Comparison of ENCODE assay signal across 21 mouse cellular contexts in the genomic region with DNA sequence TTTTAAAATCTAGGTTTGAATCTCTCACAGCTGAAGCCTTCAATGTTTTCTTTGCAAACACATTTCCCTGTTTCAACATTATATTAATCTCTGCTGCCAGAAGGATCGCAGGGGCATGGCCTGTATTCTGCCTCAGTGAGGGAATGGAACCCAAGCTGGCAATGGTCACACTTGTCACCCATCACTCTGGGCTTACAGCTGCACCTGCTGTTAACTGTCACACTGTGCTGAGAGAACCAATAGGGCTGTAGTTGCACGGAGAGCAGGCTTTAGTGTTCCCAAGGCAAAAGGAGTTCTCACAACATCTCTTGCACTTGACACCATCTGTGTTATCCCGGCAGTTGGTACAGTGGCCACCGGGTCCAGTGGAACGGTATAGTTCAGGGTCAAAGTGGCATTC. TPM values are rescaled to one million over a fixed set of nuclear protein-coding genes. Genes with fewer than 3 reads are reported as not detected.
DNase-seq lines count a peak whose midpoint lies in the region; ATAC-seq and TF ChIP-seq lines count a peak whose summit lies in the region.
"Had no signal": no experiment of that assay in that cellular context is flagged by ENCODE, and none has a peak within 500 bp of the region (broad histone marks: within the 10 kb centered on the region; RNA-seq: fewer than 3 reads in every experiment).

No protein-coding gene starts in this region.

- H3K36me3 ChIP-seq in heart, embryonic 10.5 days = no peaks in the 10 kb centered on the region
- no peaks in the 10 kb centered on the region for H3K36me3 ChIP-seq in limb, embryonic 14.5 days (ENCODE audit: control insufficient read depth, insufficient read depth, low read length)
- no peaks in the 10 kb centered on the region for H3K36me3 ChIP-seq in limb, embryonic 10.5 days
- no peaks in the 10 kb centered on the region for H3K36me3 ChIP-seq in myocyte (ENCODE audit: control insufficient read depth, insufficient read depth)

- intact Hi-C loops in left cerebral cortex, postnatal 36 days (cut with DNase I) = no loop called here

- no peak overlapping the region for H3K9ac ChIP-seq in limb, embryonic 14.5 days (ENCODE audit: low read depth, low read length, severe bottlenecking)

- H3K27ac ChIP-seq in heart, embryonic 10.5 days = no peak overlapping the region
- no peak overlapping the region for H3K27ac ChIP-seq in limb, embryonic 14.5 days (replicated peaks; ENCODE audit: low read depth, low read length)
- H3K27ac ChIP-seq in limb, embryonic 10.5 days = no peak overlapping the region

- peak; percentile 72 for DNase-seq in heart, adult 11 months
- DNase-seq in heart, embryonic 10.5 days (ENCODE audit: low spot score) = no peak
- DNase-seq in limb, embryonic 14.5 days (ENCODE audit: low spot score) = no peak
- DNase-seq in limb, embryonic 10.5 days (ENCODE audit: low spot score) = no peak
- DNase-seq in left cerebral cortex, postnatal 36 days (ENCODE audit: low spot score in 2 of 2) = no peak
- DNase-seq: adrenal gland, adult 2 months; adrenal gland, adult 8-10 months; adrenal gland, postnatal 10 days; adrenal gland, postnatal 14 days; adrenal gland, postnatal 25 days; adrenal gland, postnatal 36 days; B cell, adult 2 months; cerebellum, adult 11 months; cerebellum, adult 11-12 months; cerebellum, adult 18-20 months had no signal

- H3K79me2 ChIP-seq in myocyte (ENCODE audit: control insufficient read depth, insufficient read depth) = no peaks in the 10 kb centered on the region

- TF ChIP-seq POLR2A in limb, embryonic 14.5 days (IDR thresholded peaks at IDR 0.05; ENCODE audit: borderline replicate concordance, extremely low read depth, insufficient read depth, insufficient read length) = no peak
- no peak for TF ChIP-seq POLR2A in myocyte (IDR thresholded peaks at IDR 0.05; ENCODE audit: insufficient read length, low read depth)

- no peak overlapping the region for H3K4me2 ChIP-seq in limb, embryonic 14.5 days (replicated peaks; ENCODE audit: low read depth, low read length, severe bottlenecking)
- no peak overlapping the region for H3K4me2 ChIP-seq in myocyte (ENCODE audit: low read depth)

- no peaks in the 10 kb centered on the region for H3K27me3 ChIP-seq in heart, embryonic 10.5 days (ENCODE audit: insufficient read depth, poor library complexity, severe bottlenecking)
- H3K27me3 ChIP-seq in limb, embryonic 14.5 days (ENCODE audit: control insufficient read depth, insufficient read depth, low read length) = no peaks in the 10 kb centered on the region
- no peaks in the 10 kb centered on the region for H3K27me3 ChIP-seq in limb, embryonic 10.5 days (ENCODE audit: low read depth, poor library complexity, severe bottlenecking)
- no peaks in the 10 kb centered on the region for H3K27me3 ChIP-seq in myocyte (ENCODE audit: control insufficient read depth, insufficient read depth, insufficient read length)
- H3K27me3 ChIP-seq: CH12.LX, Patski had no signal

- H3K4me3 ChIP-seq in heart, embryonic 10.5 days = no peak overlapping the region
- H3K4me3 ChIP-seq in limb, embryonic 14.5 days (replicated peaks; ENCODE audit: low read length) = no peak overlapping the region
- H3K4me3 ChIP-seq in limb, embryonic 10.5 days = no peak overlapping the region
- no peak overlapping the region for H3K4me3 ChIP-seq in myocyte

- no peaks in the 10 kb centered on the region for H3K4me1 ChIP-seq in heart, embryonic 10.5 days
- no peaks in the 10 kb centered on the region for H3K4me1 ChIP-seq in limb, embryonic 14.5 days (ENCODE audit: control insufficient read depth, insufficient read depth, low read length)
- H3K4me1 ChIP-seq in limb, embryonic 10.5 days = no peaks in the 10 kb centered on the region

- H3K9me3 ChIP-seq in heart, embryonic 10.5 days = 0 out of 2 replicates have a peak, but pooled peaks cover 3% of the 10 kb centered on the region
- H3K9me3 ChIP-seq in limb, embryonic 14.5 days (ENCODE audit: control insufficient read depth, low read length) = no peaks in the 10 kb centered on the region
- no peaks in the 10 kb centered on the region for H3K9me3 ChIP-seq in limb, embryonic 10.5 days (replicated peaks)
- H3K9me3 ChIP-seq: G1E had no signal

- no peak overlapping the region for H3ac ChIP-seq in myocyte (ENCODE audit: control insufficient read depth, insufficient read length)

- ATAC-seq in limb, embryonic 14.5 days (ENCODE audit: low FRiP score, low read depth) = peak; percentile 34; the same call in 1 of the 2 replicates
- ATAC-seq: activated CD4-positive, CD25-positive, alpha-beta regulatory T cell, adult 4 months; CD4-positive, CD25-positive, alpha-beta regulatory T cell, adult 4 months; Patski had no signal

- WGBS in heart, embryonic 10.5 days = 91% methylated on average over 5 of the region's 5 CpGs
- WGBS in limb, embryonic 14.5 days = 84% methylated on average over 5 of the region's 5 CpGs
- WGBS in limb, embryonic 10.5 days = 90% methylated on average over 5 of the region's 5 CpGs

TF ChIP-seq in myocyte, 11 proteins besides CTCF, POLR2A, EP300 and RAD21:
- TF ChIP-seq CEBPB (IDR thresholded peaks at IDR 0.05; ENCODE audit: insufficient read depth, poor library complexity, severe bottlenecking) (no peak), TCF3 (IDR thresholded peaks at IDR 0.05; ENCODE audit: insufficient read length, low read depth) (no peak), TCF12 (IDR thresholded peaks at IDR 0.05; ENCODE audit: insufficient read depth, poor library complexity, severe bottlenecking) (no peak), SRF (IDR thresholded peaks at IDR 0.05; ENCODE audit: control insufficient read depth, insufficient read length, low read depth) (no peak), USF1 (IDR thresholded peaks at IDR 0.05; ENCODE audit: low read depth) (no peak), POLR2AphosphoS2 (IDR thresholded peaks at IDR 0.05; ENCODE audit: insufficient read length, low read depth) (peak; percentile 28), MYOD1 (IDR thresholded peaks at IDR 0.05; ENCODE audit: control insufficient read depth in 1 of 3, insufficient read length in 2 of 3, low read depth in 2 of 3) (peak in 2 of 3 experiments; percentile 39 to 51)

RNA-seq across cellular contexts. Expression of a gene that starts 17.1 kb away (rescaled TPM):
- 1.9 and 2.5 TPM in 2 replicates for polyA plus RNA-seq in heart, embryonic 10.5 days (2016; fragmentation: Nextera tagmentation; extraction: Ambion mirVana)
- polyA plus RNA-seq in limb, embryonic 14.5 days (2012; rRNA removed) = 3.4 and 5.1 TPM in 2 replicates
- polyA plus RNA-seq in limb, embryonic 14.5 days (2014; fragmentation: Nextera tagmentation; extraction: Ambion mirVana) = 4.0 and 4.3 TPM in 2 replicates
- 2.4 and 2.8 TPM in 2 replicates for polyA plus RNA-seq in limb, embryonic 10.5 days (2016; fragmentation: Nextera tagmentation; extraction: Ambion mirVana)
- 0.88 TPM for polyA plus RNA-seq in myocyte (2012; fragmentation: generic; extraction: Trizol)
- 10 to 100 TPM; 68.1 to 70.6 TPM for total RNA-seq in left cerebral cortex, postnatal 36 days (2021)

RNA-seq across cellular contexts. Expression of a gene that starts 17.2 kb away (rescaled TPM):
- polyA plus RNA-seq in heart, embryonic 10.5 days (2016; fragmentation: Nextera tagmentation; extraction: Ambion mirVana) = 74.3 and 79.4 TPM in 2 replicates
- 106 and 109 TPM in 2 replicates for polyA plus RNA-seq in limb, embryonic 14.5 days (2012; rRNA removed)
- 105 and 106 TPM in 2 replicates for polyA plus RNA-seq in limb, embryonic 14.5 days (2014; fragmentation: Nextera tagmentation; extraction: Ambion mirVana)
- polyA plus RNA-seq in limb, embryonic 10.5 days (2016; fragmentation: Nextera tagmentation; extraction: Ambion mirVana) = 65.1 and 86.5 TPM in 2 replicates
- polyA plus RNA-seq in myocyte (2012; fragmentation: generic; extraction: Trizol) = 57.0 TPM
- 10 to 100 TPM; 72.7 to 81.6 TPM for total RNA-seq in left cerebral cortex, postnatal 36 days (2021)
